Mouse (Mus musculus) C2C12 (cell line): ENCODE measurements around the gene Fam180a.

Source experiments
- CEBPB ChIP-seq: IDR thresholded peaks from one replicate; pipeline ENCODE4 v1.6.1; 2011; ENCODE audit warnings: low read depth, mild to moderate bottlenecking, control low read depth, moderate library complexity
- CTCF ChIP-seq: IDR thresholded peaks from one replicate; pipeline ENCODE4 v1.5.1; 2011; ENCODE audit not compliant: control insufficient read depth, insufficient read depth, insufficient read length
- MAX ChIP-seq: IDR thresholded peaks from one replicate; pipeline ENCODE4 v1.6.1; 2011; ENCODE audit warnings: mild to moderate bottlenecking, control low read depth

GRCm38 (mm10) chr6:35307136-35307535, 18.8 kb downstream of the Fam180a start:
- TF ChIP-seq MAX (no peak), CTCF (no peak), CEBPB (no peak)
